Mouse (Mus musculus) lung, embryonic 14.5 days (tissue): ENCODE results near the gene Klf5. TPM values are rescaled to one million over a fixed set of nuclear protein-coding genes. Genes with fewer than 3 reads are reported as not detected.

Experiments
- ATAC-seq: fragments of 200-750 bp; cut with Nextera tagmentation; 2 replicates; pipeline ENCODE4 v1.8.0; 2017; ENCODE audit warnings: mild to moderate bottlenecking, moderate TSS enrichment, moderate library complexity; ENCODE audit not compliant: insufficient read depth
- DNase-seq: peaks from one replicate; pipeline ENCODE4 v3.0.0-alpha.2; 2015
- H3K27ac ChIP-seq: fragments of 300-500 bp; sonication (generic); 2 replicates; pipeline ENCODE4 v1.5.1; 2014; ENCODE audit warnings: low read depth, mild to moderate bottlenecking, moderate library complexity
- H3K27me3 ChIP-seq: fragments of 300-500 bp; sonication (generic); 2 replicates; pipeline ENCODE4 v1.6.1; 2014; ENCODE audit warnings: low read length, control low read depth; ENCODE audit not compliant: insufficient read depth
- H3K36me3 ChIP-seq: fragments of 300-500 bp; sonication (generic); 2 replicates; pipeline ENCODE4 v1.6.1; 2014; ENCODE audit warnings: control low read depth; ENCODE audit not compliant: insufficient read depth
- H3K4me1 ChIP-seq: fragments of 300-500 bp; sonication (generic); 2 replicates; pipeline ENCODE4 v1.6.1; 2014; ENCODE audit warnings: antibody characterized with exemption, control low read depth; ENCODE audit not compliant: insufficient read depth
- H3K4me2 ChIP-seq: fragments of 300-500 bp; sonication (generic); 2 replicates; pipeline ENCODE4 v1.6.1; 2014; ENCODE audit warnings: mild to moderate bottlenecking
- H3K4me3 ChIP-seq: fragments of 300-500 bp; sonication (generic); 2 replicates; pipeline ENCODE4 v1.5.1; 2014; ENCODE audit warnings: low read depth, low read length
- H3K9ac ChIP-seq: fragments of 300-500 bp; sonication (generic); 2 replicates; pipeline ENCODE4 v1.6.1; 2014
- H3K9me3 ChIP-seq: fragments of 300-500 bp; sonication (generic); 2 replicates; pipeline ENCODE4 v1.6.1; 2016; ENCODE audit warnings: low read depth, low read length, control low read depth
- CTCF ChIP-seq: IDR thresholded peaks from 2 replicates; pipeline ENCODE4 v1.5.1; 2016; ENCODE audit warnings: antibody characterized with exemption, low read depth
- WGBS: fragments of 180-500 bp; shearing (Covaris S2); extraction: QIAGEN DNeasy Blood & Tissue Kit; methylation state at CpG from one replicate; pipeline ENCODE4 v1.1.7; 2014; 5-methylcytosine and 5-hydroxymethylcytosine counted together
- polyA plus RNA-seq: library from polyadenylated mRNA; unstranded; fragments of >200 nt; fragmentation: Nextera tagmentation; extraction: Ambion mirVana; gene quantifications from 2 replicates; pipeline ENCODE4 v1.2.1, GENCODE M21; 2014

The Klf5 gene
- polyA plus RNA-seq, 1 experiment from 2014 or later: 16.3 TPM

- H3K9me3 ChIP-seq: no peaks in the 10 kb centered on the region
- no peaks in the 10 kb centered on the region for H3K36me3 ChIP-seq
- H3K27me3 ChIP-seq: no peaks in the 10 kb centered on the region
- ATAC-seq (no peak), DNase-seq (no peak)
- no peak for TF ChIP-seq CTCF
- no peak overlapping the region for H3K4me3 ChIP-seq
- H3K4me2 ChIP-seq: no peak overlapping the region
- no peak overlapping the region for H3K9ac ChIP-seq
- WGBS: 43% methylated on average over 12 of the region's 12 CpGs
- no peaks in the 10 kb centered on the region for H3K4me1 ChIP-seq
- no peak overlapping the region for H3K27ac ChIP-seq
Observed at GRCm38 (mm10) chr14:99278763-99279486, 19.6 kb upstream of the Klf5 start.

DNA sequence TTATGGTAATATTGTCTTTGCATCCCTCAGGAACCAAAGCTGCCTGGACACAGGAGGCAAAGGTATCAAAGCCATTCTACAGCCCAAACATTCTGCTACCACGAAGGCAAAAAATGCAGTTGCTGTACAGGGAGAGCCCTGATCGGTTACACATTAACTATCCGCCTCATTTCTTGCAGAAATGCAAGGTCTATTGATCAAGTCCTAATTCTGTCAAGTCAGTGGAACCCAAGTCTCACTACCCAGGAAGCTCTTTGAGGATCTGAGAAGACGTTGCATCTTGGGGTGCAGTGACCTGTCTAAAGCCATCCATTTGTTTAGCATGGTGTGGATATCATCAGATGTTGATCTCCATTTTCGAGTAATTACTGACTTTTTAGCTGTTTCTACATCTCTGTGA is 18.1 kb upstream of the Klf5 start:
- no peaks in the 10 kb centered on the region for H3K4me1 ChIP-seq
- no peaks in the 10 kb centered on the region for H3K27me3 ChIP-seq
- H3K4me2 ChIP-seq: no peak overlapping the region
- no peak overlapping the region for H3K27ac ChIP-seq
- H3K9ac ChIP-seq: no peak overlapping the region
- WGBS: 72% methylated on average over 5 of the region's 5 CpGs
- no peaks in the 10 kb centered on the region for H3K9me3 ChIP-seq
- DNase-seq (no peak), ATAC-seq (no peak)
- H3K36me3 ChIP-seq: no peaks in the 10 kb centered on the region
- TF ChIP-seq CTCF: no peak
- no peak overlapping the region for H3K4me3 ChIP-seq

GRCm38 (mm10) chr14:99280825-99281433 is 17.6 kb upstream of the Klf5 start:
- 82% methylated on average over 5 of the region's 5 CpGs for WGBS
- TF ChIP-seq CTCF: no peak
- Histone ChIP-seq H3K36me3 (no peaks in the 10 kb centered on the region), H3K4me3 (no peak overlapping the region), H3K4me1 (no peaks in the 10 kb centered on the region), H3K9ac (no peak overlapping the region), H3K27me3 (no peaks in the 10 kb centered on the region), H3K4me2 (no peak overlapping the region), H3K27ac (no peak overlapping the region), H3K9me3 (no peaks in the 10 kb centered on the region)
- DNase-seq (no peak), ATAC-seq (no peak)

- ATAC-seq: no peak
- Histone ChIP-seq H3K27me3 (no peaks in the 10 kb centered on the region), H3K9ac (no peak overlapping the region), H3K4me3 (no peak overlapping the region), H3K9me3 (no peaks in the 10 kb centered on the region), H3K4me2 (no peak overlapping the region), H3K27ac (no peak overlapping the region), H3K36me3 (no peaks in the 10 kb centered on the region), H3K4me1 (no peaks in the 10 kb centered on the region)
- no peak for DNase-seq
- no peak for TF ChIP-seq CTCF
- WGBS: 85% methylated on average over 4 of the region's 4 CpGs
Observed at GRCm38 (mm10) chr14:99285486-99285885, 13.0 kb upstream of the Klf5 start.

DNA sequence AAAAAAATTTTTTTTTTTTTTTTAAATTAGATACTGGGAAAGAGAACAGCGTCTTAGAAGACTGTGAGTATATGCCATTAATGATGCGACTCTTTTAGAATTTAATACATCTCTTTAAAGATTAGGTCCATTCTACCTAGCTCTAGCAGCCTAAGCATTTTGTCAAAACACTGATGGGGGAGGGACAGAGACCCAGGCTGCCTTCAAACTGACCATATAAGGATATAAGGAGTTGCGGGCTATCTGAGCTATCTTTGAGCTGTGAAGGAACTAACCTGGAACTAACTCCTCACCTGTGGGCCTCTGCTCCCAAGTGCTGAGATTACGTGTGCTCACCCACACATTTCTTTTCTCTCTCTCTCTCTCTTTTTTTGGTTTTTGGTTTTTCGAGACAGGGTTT is 6.3 kb upstream of the Klf5 start:
- WGBS: 91% methylated on average over 5 of the region's 5 CpGs
- ATAC-seq: no peak

GRCm38 (mm10) chr14:99294424-99294823 is 4.1 kb upstream of the Klf5 start:
- DNase-seq: no peak
- no peaks in the 10 kb centered on the region for H3K4me1 ChIP-seq
- WGBS: 81% methylated on average over 8 of the region's 8 CpGs
- no peak overlapping the region for H3K9ac ChIP-seq
- no peaks in the 10 kb centered on the region for H3K36me3 ChIP-seq
- H3K27me3 ChIP-seq: peaks cover 16% of the 10 kb centered on the region
- H3K4me2 ChIP-seq: no peak overlapping the region
- H3K9me3 ChIP-seq: no peaks in the 10 kb centered on the region
- H3K4me3 ChIP-seq: no peak overlapping the region
- TF ChIP-seq CTCF: no peak
- H3K27ac ChIP-seq: no peak overlapping the region
- no peak for ATAC-seq

More for the DNA sequence above, 6.3 kb upstream of the Klf5 start:
- DNase-seq: no peak
- Histone ChIP-seq H3K36me3 (no peaks in the 10 kb centered on the region), H3K9me3 (no peaks in the 10 kb centered on the region), H3K9ac (no peak overlapping the region), H3K4me3 (no peak overlapping the region), H3K27me3 (no peaks in the 10 kb centered on the region), H3K27ac (no peak overlapping the region), H3K4me2 (no peak overlapping the region), H3K4me1 (no peaks in the 10 kb centered on the region)
- no peak for TF ChIP-seq CTCF

DNA sequence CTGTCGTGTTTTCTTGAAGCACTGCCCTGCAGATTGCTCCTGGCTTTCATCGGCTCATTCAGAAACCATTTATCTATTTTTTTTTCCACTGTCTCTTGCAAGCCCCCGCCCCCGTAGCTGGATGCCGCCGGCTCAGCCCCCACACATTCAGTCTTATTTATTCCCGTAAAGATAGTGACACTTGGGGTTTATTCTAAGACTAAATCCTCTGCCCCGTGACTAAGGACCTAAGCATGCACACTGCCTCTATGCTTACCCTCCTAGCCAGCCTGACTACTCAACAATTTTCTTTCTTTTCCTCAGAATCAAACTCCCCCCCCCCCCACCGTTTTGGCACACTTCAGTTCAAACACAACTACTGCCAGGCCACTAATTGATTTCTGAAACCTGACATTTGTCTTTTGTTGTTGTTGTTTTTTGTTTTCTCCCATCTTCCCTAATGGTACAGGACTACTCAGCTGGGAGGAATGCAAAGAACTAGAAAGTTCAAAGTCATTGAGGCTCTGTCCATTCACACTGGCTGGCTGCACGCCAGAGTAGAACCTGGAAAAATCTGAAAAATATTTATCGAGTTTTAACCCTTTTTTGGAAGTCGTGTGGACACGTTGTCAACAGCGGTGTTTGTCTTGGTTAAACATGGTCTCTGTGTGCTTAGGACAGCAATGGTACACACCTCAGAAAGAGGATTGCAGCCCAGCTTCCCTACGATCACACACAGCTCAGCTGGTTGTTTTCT is 2.7 kb upstream of the Klf5 start:
- Histone ChIP-seq H3K27me3 (peaks cover 28% of the 10 kb centered on the region), H3K9me3 (no peaks in the 10 kb centered on the region), H3K4me3 (no peak overlapping the region), H3K9ac (no peak overlapping the region), H3K27ac (no peak overlapping the region), H3K36me3 (no peaks in the 10 kb centered on the region), H3K4me2 (no peak overlapping the region), H3K4me1 (no peaks in the 10 kb centered on the region)
- 31% methylated on average over 15 of the region's 15 CpGs for WGBS
- ATAC-seq (no peak), DNase-seq (peak; percentile 34)
- no peak for TF ChIP-seq CTCF
